Mouse (Mus musculus): ENCODE measurements at regions not wholly inside any gene's neighbourhood (a gene's known extent, or its start where the extent isn't known, plus 50 kb on each side); places are given as distances from the start of the nearest gene placed in this dataset.

- TF ChIP-seq CTCF (IDR thresholded peaks at IDR 0.05; ENCODE audit: low read depth): no peak
- TF ChIP-seq EP300 (IDR thresholded peaks at IDR 0.05; ENCODE audit: low read depth): no peak
These were observed 2945.6 kb upstream of the 5930422O12Rik start for GRCm38 (mm10) chr8:30482956-30483355.

All from heart, postnatal 0 days (tissue).